Mouse (Mus musculus): ENCODE measurements around the gene Pop7.
A peak's percentile ranks its signal among the peaks of the same experiment; 100 is the strongest.

The Pop7 gene

DNA sequence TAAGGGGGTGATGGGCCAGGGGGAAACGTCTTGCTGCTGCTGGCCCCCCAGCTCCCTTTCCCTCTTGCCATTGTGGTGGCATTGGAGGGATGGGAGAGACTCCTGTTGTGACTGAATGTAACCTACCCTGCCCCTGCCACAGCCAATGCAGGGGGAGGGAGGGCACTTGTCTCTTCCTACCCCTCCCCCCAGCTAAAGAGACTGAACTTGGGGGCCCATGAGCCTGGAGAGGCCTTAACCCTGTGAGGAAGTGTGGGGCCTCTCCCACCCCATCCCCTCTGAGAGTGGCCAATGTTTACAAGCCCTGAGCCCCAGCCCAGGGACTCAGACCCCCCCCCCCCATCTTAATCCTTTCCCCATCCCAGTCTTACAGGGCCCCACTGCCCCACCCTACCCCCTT is 25.1 kb upstream of the Pop7 start:
- DNase-seq, result peak; percentile 2

DNA sequence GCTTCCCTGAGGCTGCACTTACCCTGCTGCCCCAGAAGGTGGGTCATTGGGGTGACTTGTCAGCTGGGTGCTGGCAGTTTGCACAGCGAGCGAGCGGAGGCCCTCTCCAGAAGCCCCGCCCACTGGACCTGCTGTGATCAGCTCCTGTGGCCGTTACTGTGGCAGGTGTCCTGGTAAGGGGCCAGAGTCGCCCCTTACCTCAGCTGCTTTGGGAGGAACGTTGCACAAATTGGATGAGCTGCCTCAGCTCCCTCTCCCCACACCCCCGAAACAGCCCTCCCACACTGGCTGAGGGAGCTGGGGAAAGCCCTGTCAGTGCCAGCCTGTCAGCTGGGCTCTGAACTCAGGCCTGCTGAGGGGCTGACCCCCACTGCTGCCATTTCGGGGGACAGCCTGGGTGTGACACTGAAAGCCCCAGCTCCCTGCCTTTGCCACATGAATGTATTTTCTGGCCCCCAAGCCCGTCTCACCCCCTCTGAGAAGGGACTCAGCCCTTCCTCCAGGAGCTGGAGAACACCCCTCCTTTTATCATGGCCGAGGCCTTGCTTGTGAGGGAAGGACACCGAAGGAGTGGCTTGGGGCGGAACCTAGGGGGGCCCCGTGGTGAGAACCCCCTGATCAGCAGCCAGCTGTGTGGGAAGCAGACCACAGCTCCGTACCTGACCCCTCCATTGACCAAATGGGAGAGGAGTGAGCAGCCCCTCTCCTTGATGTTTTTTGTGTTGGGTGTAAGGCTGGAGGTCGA is 24.0 kb upstream of the Pop7 start:
- peak; percentile 69 for DNase-seq

GRCm38 (mm10) chr5:137525511-137525910 is 23.2 kb upstream of the Pop7 start:
- peak; percentile 3 for DNase-seq

DNA sequence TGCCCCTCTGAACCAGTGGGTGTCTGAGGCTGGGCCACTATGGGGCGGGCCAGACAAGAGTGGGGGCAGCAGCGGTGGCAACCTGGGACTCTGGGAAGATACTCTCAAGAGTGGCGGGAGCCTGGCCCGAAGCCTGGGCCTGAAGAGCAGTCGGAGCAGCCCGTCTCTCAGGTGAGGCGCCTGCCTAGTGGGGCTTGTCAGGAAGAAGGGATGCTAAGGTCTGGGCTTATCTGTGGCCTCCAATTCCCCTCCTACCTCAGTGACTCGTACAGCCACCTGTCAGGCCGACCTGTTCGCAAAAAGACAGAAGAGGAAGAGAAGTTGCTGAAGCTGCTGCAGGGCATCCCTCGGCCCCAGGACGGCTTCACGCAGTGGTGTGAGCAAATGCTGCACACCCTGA is 22.4 kb upstream of the Pop7 start:
- no peak for DNase-seq

DNA sequence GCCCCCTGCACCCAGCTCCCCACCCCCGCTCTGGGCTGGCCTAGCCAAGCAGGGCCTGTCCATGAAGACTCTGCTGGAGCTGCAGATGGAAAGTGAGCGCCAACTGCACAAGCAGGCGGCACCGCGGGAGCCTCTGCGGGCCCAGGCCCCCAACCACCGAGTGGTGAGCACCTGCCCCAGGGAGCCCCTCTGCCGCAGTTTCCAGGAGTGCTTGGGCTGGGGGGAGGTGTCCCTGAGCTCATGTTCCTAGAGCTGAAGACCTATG is 21.9 kb upstream of the Pop7 start:
- no peak for DNase-seq

DNA sequence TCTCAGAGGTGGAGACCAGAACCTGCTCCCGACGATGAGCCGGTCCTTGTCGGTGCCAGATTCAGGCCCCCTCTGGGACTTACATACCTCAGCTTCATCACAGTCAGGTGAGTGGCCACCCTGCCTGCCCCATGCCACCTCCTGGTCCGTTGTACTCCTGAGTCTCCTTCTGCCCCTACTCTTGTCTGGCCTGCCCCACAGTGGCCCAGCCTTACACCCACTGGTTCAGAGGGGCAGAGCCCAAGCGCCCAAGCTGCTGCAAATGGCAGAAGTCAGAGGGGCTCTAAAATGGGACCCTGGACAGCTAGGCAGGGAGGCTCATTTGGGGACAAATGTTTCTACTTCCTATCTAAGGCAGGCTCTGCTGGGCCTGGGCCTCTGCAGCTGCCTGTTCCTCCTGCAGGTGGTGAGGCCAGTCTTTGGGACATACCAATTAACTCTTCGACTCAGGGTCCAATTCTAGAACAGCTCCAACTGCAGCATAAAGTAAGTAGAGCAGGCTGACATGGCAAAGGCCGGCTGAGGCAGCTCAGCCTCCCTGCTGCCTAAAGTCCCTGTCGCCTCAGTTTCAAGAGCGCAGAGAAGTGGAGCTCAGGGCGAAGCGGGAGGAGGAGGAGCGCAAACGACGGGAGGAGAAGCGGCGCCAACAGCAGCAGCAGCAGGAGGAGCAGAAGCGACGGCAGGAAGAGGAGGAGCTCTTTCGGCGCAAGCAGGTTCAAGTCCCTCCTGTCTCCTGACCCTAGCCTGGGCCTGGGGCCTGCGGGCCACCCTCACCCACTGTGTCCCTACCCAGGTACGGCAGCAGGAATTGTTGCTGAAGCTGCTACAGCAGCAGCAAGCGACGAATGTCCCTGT is 21.3 kb upstream of the Pop7 start:
- DNase-seq, result no peak

DNA sequence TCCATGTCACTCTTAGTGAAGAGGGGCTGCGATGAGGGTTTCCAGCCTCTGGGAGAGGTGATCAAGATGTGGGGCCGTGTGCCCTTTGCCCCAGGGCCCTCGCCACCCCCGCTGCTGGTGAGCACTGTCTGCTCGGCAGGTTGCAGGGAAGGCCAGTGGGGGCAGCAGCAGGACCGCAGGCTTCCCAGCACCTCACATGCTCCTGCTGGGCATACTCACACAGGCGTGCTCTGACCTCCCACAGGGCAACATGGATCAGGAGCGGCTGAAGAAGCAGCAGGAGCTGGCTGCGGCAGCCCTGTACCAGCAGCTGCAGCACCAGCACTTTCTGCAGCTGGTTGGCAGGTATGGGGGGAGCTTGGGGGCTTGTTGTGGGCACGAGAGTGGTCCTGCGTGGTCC is 20.4 kb upstream of the Pop7 start:
- DNase-seq, result no peak

GRCm38 (mm10) chr5:137521861-137522260 is 19.5 kb upstream of the Pop7 start:
- peak; percentile 37 for DNase-seq

GRCm38 (mm10) chr5:137519691-137520550 is 17.6 kb upstream of the Pop7 start:
- DNase-seq, result peak; percentile 1

- DNase-seq, result peak; percentile 58
These were observed 16.1 kb upstream of the Pop7 start, which contains the start of gene Gigyf1 for GRCm38 (mm10) chr5:137518436-137518835. Gene Gigyf1 (plus strand): TSS chr5:137518548.

DNA sequence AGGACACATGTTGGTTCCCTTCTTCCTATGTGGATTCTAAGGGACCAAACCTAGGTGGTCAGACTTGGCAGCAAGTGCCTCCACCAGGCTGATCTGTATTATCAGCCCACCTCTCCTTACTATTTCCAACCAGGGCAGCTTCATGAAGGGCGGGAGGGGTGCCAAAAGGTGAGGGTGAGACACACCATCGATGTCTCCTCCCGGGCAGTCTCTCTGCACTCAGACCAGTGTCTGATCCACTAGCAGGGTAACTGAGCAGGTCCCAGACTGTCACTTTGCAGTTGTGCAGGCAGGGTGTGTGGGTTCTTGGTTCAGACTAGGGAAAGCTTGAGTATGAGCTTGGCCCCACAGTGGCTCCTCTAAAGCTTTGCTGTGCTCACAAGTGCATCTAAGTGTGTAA is 12.5 kb upstream of the Pop7 start:
- DNase-seq, result no peak

DNA sequence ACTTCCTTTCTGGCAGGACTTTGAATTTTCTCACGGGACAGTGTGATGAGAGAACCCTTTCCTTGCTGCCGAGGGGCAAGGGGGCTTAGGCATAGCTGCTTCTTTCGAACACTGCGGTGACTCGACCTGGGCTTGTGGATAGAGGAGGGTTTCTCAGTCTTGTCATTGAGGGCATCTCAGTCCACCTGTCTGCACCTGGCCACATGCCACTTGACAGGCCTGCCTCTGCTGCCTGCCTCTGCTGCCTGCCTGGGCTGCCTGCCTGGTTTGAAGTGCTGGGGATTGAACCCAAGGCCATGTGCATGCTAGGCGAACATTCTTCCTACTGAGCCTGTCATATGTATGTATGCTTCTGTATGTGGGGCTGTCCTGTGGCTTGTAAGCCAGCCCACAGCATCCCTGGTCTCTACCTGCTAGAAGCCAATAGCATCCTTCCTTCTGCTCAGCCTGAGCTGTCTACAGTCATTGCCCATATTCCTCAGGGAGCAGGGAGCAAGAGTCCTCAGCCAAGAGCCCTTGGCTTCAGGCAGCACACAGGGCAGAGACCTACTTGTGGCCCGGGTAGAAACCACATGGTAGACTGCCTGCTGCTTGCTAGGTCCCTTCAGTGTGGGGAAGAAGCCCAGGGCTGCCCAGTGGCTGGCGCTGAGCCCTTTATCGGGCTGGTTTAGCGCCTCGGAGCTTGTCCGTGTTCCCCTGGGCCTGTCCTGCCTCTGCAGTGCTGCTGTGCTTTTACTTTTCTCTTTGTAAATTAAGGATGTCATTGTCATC is 11.8 kb upstream of the Pop7 start:
- DNase-seq, result no peak

- DNase-seq, result peak; percentile 63
These were observed 10.8 kb upstream of the Pop7 start for GRCm38 (mm10) chr5:137512847-137513794.

DNA sequence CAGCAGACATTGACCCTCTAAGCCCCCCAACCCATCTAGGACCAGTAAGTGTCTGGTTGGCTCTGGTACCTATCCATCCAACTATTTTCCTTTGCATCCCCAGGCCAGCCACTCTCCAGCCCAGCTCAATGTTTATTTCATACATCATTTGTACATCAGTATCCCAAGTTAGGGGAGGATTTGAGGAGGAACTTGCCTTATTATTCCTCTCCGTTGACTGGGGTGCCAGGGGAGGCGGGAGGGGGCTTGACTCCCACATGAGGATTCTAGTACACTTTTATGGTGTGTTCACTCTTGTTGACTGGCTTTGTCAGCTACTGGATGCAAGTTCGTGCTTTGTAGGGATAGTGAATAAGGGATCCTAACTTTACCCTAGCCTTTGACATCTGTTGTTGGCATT is 9.4 kb upstream of the Pop7 start:
- no peak for DNase-seq

DNA sequence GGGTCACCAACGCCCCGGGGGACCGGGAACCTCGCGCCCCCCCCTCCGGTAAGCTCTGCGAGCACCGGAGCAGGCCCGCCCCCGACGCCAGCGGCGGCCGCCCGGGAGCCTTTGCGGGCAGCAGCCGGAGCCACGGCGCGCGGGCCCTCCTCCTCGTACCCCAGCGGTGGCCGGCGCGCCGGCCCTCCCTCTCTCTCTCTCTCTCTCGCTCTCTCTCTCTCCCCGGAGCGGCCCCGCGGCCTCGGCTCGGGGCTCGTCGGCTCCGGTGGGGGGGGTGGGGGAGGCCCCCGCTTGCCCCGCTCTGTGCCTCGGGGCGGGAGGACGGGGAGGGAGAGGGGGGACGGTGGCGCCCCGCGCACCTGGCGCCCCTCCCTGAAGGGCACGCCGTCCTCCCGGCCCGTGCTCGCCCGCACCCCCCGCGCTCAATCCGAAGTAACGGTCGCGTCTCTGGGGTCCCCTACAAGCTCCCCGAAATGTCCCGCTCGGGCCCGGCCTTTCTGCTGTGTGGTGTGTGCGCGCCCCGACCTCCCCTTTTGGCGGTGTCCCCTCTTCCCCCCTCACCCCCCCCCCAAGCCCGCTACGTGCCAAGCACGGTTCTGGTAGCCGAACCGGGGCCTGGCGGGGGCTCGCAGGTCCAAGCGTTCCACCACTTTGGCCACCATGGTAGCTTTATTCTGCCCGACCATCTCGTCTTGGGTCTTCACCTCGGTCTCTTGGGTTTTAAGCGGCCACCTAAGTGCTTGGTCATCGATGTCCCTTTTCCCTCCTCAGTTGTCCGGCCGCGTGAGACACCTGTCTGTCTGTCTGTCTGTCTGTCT is 8.5 kb upstream of the Pop7 start:
- DNase-seq, result peak; percentile 37

DNA sequence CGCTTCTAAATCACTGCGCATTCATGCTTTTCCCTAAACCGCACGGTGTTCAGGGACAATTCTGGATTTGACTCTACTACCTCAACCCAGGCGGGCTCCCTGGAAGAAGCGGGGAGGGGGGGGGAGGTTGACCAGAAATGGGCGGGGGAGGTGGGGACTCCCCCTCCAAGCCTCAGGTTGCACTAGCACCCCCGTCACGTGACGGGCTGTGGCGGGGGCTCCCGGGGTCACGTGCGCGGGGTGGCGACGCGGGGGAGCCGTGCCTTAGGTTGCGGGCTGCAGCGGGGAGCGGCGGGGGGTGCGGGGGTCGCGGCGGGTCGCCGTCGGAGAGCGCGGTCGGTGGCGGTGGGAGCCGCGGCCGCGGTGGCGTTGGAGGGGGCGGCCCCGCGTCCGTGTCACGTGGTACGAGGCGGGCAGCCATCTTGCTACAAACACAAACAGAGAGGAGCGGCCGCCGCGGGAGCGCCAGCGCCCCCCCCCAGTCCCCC is 7.7 kb upstream of the Pop7 start:
- peak; percentile 88 for DNase-seq

- DNase-seq, result peak; percentile 43
These were observed 1.7 kb upstream of the Pop7 start for GRCm38 (mm10) chr5:137504041-137504440.

GRCm38 (mm10) chr5:137502667-137503110 is 371 bp upstream of the Pop7 start:
- peak; percentile 94 for DNase-seq

DNA sequence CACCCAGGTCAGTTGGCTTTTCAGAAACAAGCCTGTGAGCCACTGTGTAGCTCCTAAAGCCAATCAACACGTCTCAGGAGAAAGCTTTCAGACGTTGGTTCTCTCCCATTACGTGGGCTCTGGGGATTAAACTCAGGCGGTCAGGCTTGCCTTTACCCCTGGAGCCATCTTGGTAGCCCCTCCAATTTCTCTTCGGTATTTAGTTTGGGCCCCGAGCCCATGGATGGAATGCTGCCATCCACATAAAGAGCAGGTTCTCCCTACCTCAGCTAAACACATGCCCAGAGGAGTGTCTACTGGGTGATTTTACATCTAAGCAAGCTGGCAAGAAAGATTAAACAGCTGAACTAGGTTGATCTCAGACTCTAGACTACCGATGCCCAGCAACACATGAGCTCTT is 2.1 kb downstream of the Pop7 start:
- no peak for DNase-seq

DNA sequence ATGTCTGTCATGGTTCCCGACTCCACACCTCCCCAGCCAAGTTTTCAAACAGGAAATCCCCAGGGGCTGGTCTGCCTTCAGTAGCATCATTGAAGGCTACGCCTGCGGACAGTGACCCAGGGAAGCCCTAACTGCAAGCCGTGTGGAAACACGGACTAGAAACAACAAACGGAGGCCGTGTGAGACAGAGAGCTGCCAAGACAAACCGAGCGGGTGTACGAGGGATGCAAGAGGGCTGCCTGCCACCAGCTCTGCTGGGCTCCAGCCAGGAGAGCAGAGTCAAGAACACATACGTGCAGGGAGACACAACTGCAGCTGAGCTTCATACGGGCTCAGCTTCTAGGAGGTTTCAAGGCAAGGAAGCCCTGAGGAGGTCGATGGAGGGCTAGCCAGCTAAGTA is 8.5 kb downstream of the Pop7 start:
- DNase-seq, result peak; percentile 72
